Mouse (Mus musculus) lung, postnatal 0 days (tissue): Measurements from ENCODE around the gene Dnal4.

Experiments used
- CTCF ChIP-seq: IDR thresholded peaks from 2 replicates; pipeline ENCODE4 v1.5.1; 2016; ENCODE audit warnings: antibody characterized with exemption, mild to moderate bottlenecking
- EP300 ChIP-seq: IDR thresholded peaks from 2 replicates; pipeline ENCODE4 v1.6.1; 2016; ENCODE audit warnings: antibody characterized with exemption, mild to moderate bottlenecking, control low read depth

GRCm38 (mm10) chr15:79792455-79792854, 14.8 kb upstream of the Dnal4 start:
- TF ChIP-seq CTCF (no peak), EP300 (no peak)
